Mouse (Mus musculus) ZHBTc4 (cell line): ENCODE data around the gene Fsd1l.
A peak's percentile ranks its signal among the peaks of the same experiment; 100 is the strongest.

Experiments used
- DNase-seq: peaks from one replicate; pipeline ENCODE4 v3.0.0-alpha.2; 2011; ENCODE audit warnings: low read depth, low spot score

The Fsd1l gene

DNA sequence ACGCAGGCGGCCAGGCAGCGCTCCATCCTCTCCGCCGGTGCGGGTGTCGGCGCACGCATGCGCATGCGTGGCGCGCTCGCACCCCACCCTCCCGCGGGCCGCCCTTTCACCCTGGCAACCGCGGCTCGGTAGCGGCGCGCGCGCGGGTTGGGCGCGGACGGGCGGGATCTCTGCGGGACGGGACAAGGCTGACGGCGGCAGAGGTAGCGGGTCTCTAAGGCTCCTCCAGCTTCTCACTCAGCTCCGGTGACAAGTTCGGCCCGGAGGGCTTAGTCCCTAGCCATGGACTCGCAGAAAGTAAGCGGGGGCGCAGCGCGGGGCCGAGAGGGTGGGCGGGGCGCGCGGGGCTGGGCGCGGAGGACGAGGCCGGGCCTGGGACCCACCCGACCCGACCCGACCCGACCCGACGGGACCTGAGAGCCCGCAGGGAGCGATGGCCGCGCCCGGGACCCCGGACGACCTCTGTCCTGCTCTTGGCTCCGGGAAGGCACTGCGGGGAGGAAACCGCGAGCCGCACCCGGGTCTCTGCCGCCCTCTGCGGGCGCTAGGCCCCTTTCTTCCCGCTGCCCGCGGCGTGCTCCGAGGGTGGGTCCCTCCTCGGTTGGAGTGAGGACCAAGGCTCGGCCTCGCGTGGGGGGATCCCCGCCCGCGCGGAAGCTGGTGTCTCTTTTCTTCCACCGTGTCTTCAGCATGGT lies at the start of gene Fsd1l:
Fsd1l (plus strand) TSS at position 156 of the 695 bp plus-strand sequence.
- DNase-seq = peak; percentile 91

DNA sequence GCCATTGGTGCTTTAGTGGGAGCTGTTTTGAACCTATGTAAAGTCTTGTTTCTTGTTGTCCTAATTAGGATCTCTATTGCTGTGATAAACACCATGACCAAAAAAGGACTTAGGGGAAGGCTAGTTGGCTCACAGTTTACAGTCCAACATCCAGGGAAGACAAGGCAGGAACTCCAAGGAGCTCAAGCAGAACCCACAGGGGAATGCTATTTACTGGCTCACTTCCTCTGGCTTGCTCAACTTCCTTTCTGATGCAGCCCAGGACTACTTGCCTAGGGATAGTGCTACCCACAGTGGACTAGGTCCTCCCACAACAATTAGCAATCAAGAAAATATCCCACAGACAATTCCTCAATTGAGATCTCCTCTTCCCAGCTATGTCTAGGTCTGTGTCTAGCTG lies 43.6 kb upstream of the Fsd1l start:
- no peak for DNase-seq

DNA sequence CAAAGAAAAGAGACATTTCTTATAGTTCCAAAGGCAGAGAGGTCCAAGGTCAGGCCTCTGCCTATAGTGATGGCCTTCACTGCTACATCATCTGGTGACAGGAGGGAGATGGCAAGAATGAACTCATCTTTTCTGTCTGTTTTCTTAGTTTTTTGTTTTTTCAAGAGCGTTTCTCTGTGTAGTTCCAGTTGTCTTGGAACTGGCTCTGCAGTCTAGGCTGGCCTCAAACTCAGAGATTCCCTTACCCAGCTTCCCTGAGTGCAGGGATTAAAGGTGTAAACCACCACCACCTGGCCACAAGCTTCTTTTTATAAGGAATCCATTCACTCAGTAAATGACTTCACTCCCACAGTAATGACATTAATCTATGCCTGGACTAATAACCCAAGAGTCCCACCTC lies 42.3 kb upstream of the Fsd1l start:
- DNase-seq = no peak

DNA sequence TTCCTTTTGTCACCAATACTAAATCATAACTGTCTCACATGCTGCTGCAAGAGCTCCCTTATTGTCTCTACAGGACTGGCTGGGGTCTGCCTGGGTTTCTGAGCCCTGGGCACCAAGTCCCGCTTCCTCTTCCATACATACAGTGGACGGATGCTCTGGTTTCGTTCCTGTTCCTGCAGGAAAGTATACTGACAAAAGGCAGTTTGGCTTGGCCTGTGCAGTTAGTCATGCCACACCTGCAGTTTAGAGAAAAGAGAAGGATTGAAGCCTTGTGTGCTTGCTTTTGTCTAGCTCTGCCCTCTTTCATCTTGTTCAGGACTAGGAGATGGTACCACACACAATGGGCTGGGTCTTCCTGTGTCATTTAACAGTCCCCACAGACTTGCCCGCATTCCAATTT lies 41.8 kb upstream of the Fsd1l start:
- no peak for DNase-seq

DNA sequence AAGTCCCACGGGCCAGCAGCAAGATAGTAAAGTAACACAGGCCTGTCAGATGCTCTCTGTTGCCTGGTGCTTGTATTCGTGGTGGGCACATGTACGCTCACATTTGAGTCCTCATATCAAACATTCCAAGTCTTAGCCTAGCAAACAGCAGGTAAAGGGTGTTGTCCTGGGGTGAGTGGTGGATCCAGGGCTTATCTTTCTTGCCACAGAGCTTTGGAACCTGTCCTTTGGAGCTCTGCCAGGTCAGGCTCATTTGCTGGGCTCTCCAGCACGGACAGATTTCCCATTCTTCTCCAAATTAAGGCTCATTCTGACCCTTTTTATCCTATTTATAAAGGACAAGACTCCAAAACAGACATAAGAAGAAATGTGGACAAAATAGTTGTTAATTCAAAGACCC lies 41.1 kb upstream of the Fsd1l start:
- DNase-seq = no peak

DNA sequence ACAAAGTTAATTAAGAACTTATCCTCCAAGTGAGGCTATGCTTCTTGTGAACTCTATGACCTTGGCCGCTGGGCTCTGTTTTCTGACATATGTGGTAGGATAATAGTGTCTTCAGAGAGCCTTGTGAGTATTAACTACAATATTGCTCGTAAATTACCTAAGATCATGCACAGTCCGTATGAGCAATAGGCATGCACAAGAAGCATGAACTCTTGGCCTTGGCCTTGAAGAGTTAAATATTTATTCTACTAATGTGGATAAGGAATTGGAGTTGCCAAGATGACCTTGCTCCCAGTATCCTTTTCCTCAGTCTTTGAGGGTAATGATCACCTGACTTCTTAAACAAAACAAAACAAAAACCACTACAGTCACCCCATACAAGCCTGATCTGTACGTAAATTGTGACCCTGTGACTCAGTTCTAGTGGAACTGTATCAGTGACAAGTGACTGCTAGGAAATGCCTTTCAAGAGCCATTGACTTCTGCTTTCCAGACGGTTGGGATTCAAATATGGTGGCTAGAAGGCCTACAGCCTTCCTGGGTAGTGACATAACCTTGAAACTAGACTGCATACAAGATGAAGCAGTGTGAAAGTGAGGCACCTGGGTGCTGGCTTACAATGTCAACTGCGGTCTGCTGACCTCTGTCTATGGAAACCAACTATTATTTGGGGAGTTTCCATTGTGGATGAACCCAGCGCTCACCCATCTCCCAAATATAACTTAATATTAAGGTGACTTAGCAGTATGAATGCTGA lies 40.4 kb upstream of the Fsd1l start:
- no peak for DNase-seq

DNA sequence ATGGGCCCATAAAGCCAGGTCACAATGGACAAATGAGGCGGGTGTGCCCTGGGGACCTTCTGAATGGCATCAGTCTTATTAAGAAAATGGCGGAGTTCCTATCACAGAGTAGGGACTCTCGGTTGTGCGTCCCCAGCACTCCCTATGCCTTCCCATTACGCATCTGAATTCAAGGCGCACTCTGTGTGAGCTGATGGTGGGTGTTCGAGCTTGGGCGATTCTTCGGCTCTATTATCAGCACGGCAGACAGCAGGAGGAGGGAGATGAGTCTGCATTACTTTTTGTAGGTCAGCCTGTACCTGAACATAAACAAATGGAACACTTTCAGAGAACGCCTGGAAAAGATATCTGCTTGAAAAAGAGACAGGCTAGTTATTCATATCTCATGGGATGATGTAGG lies 39.7 kb upstream of the Fsd1l start:
- DNase-seq = no peak

DNA sequence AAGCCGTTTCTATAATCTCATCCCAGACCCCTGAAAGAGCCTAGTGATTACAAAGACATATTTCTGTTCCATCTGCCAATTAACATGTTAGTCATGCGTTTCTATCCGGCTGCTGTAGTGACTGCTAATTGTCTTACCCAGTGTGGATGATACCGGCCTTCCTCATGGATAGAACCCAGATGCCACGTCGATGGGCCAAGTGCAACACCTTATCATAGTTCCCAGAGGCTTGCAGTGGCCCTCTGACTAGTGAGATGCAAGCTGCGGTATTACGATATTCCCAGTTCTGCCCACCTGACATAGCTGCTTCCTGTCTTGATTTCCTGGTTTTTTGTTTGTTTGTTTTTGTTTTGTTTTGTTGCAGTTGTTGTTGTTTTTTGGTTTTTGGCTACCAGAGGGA lies 39.3 kb upstream of the Fsd1l start:
- DNase-seq = no peak

DNA sequence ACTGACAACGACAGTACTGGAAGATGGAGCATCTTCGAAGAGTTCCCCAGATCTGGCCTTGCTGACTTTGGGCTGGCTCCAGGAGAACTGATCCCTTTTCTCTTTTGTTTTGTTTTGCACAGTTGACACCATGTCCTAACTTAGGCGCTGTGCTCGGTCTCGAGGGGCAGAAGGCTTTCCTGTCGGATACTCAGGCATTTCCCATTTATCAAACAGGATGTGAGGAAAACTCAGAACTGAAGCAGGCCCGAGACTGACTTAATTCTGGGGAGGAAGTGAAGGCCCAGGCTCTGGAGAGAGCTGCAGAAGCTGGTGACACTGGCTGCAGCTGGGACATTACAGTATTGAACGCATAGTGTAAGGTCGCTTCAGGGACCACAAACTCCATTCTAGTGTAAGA lies 38.9 kb upstream of the Fsd1l start:
- no peak for DNase-seq

DNA sequence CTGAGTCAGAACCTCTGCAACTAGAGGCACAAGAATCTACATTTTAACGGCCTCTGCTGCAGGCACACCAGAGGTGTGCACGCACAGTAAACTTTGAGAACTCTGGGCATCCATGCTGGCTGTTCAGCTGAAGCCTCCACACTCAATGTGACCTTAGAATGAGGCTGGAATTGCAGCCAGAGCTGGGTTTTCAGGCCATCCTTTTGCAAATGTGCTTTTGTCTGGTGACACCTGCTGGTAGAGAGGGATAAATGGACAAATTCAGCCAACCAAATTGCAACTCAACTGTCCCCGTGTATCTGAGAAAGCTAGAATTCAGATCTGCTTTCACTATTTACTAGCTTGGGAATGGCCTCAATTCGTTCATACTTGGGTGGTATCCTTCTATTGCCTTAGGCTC lies 37.1 kb upstream of the Fsd1l start:
- peak; percentile 78 for DNase-seq

DNA sequence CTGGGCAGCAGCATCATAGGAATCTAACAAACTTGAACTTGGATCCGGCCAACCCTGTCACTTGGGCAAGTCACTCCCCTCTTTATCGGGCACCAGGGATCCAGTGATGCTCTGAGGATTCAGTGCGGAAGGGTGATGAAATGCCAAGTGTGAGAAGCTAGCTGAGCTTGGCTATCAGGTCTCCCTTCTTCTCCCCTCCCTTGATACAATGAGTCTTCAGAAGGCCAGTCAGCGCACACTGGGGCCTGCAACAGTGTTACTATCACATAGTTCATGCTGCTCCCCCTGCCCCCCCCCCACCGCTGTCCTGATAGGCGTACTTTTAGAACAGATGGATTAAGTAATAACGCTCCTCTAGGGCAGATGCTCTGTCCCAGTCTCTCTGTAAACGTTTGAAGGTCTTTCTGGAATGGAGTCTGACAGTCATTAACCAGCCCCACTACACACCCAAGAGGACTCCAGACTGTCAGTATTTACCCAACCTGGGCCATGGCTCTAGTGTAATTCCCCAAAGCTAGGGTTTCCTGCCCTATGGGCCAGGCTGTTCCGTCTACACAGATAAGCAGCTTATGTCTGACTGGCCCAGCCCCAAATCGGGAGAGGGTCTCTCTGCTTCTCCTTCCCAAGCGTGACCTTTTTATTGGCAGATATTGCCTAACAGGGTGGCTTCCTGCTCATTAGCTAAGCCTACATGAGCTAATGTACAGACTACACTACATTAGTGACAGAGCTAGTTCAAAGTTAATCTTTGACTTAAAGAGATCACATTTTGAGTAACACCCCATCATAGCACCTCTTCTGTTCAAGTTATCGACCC lies 35.8 kb upstream of the Fsd1l start:
- DNase-seq = no peak

DNA sequence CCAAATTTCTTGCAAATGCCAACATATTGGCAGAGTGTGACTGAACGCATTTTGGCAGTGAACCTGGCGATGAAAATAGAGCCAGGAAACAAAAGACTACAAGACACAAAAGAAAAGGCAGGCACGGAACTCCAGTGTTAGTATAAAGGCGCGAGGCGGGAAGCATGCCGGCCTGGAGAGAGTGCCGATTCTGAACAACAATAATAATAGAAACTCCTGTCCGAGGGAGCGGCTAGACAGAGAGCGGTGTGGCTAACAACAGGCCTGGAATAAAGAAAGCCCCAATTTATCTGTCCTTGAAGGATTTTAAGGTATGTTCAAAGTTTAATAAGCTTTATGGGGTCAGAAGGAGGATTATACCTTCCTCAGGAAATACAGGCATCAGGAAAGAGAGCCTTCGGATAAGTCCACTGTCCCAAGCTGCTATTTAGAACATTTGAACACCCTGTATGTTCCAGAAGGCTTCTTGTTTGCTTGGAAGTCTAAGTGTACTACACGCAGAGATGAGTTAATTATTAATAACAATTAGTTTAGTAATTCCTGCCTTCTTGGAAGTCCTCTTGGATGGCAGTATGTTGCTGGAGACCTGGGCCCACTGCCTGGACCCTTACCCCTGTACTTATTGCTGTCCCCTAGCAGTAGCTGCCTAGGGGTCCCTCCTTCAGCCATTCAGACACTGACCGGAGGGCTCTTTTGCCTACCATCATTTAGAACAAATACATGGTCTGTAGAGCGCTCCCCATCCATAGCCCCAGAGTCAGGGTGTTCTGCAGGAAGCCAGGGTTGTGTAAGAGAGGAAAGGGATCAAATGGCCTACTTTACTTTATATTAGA lies 35.0 kb upstream of the Fsd1l start:
- no peak for DNase-seq

DNA sequence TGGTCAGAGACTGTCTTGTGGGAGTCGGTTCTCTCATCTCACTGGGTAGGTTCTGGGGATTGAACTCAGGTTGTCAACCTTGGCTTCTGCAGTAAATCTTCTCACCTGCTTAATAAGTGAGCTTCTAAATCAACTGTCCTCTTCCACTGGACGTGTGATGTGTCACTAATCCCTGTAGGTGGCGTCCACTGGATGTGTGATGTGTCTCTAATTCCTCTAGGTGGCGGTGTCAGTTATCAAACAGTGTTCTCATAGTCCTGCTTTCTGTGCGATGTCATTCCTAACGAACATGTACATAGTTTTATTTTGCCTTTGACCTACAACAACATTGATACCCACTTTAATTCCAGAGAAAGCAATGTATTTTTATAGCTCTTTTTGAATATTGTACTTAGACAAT lies 30.8 kb upstream of the Fsd1l start:
- DNase-seq = peak; percentile 88

DNA sequence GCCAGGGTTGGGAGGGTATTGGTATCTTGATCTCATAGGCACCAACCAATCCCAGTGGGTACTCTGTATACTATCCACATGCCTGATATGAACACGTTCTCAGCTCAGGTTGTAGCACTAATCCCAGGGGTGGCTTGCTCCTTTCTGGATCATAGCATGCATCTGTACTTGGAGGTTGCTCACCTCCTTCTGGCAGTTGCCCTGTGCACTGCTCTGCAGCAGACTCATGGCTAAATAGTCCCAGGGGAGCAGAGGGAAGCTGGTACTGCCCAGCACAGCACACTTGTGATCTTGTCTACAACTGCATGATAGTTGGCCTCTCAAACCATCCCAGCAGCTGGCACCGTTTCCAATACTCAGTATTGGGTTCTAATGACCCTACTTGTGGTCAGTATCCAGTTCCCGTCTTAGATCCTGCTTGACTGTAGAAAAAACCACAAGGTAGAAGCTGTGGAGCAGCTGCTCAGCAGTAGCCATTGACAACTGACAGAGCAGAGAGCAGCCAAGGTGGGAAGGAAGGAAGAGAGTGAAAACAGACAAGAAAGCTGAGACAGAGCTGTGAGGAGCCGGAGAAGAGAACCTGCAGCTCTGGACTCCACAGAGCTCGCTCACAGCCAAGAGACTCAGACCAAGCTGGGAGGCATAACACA lies 16.6 kb upstream of the Fsd1l start:
- DNase-seq = no peak

DNA sequence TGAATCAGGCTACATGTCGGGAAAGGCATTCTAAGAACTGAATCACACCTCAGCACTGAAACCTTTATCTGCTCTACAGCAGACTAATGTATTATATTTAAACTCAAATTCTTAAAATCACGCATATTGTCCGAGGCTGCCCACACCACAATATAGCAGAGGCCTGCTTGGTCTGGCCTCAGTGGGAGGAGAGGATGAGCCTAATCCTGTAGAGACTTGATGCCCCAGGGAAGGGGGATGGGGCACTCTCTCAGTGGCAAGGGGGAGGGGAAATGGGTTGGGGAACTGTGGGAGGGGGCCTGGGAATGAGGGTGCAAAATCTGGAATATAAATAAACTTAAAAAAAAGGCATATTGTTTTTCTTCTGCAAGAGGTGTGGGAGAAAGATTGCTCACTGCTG lies 13.3 kb upstream of the Fsd1l start:
- DNase-seq = no peak

DNA sequence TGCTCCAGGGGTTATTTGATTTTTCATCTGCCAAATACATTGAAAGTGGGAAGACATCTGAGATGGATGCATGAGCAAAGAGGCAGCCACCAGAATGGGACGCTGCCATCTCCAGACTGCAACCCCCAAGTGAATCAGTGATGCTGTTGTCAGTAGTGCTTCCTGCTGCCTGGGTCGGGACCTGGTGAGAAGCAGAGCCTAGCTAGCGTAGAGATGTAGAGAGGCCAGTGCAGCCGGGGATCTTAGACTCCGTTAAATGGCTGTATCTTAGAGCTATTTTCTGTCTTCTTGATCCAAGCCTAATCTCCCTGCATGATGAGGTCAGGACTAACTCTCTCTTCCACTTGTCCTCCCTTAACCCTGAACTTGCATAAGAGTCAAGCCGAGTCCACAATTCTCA lies 11.2 kb upstream of the Fsd1l start:
- DNase-seq = no peak

DNA sequence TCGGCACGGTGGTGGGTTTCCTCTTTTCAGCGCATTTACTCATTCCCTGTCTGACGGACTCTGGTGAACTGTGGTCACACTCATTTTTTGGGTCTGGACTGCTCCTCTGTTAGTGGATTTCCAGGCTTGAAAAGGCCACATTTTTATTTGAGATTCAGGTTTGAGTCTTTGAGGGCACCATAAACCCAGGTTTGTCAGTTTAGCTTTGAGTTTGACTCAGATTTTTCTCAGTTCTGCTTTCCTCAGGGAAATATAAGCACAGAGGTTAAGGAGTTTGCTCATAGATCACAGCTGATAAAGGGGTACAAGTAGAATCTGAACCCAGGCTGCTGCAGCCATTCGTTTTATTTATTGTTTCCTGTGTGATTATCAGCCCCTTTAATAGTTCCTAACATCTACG lies 10.2 kb upstream of the Fsd1l start:
- DNase-seq = no peak

DNA sequence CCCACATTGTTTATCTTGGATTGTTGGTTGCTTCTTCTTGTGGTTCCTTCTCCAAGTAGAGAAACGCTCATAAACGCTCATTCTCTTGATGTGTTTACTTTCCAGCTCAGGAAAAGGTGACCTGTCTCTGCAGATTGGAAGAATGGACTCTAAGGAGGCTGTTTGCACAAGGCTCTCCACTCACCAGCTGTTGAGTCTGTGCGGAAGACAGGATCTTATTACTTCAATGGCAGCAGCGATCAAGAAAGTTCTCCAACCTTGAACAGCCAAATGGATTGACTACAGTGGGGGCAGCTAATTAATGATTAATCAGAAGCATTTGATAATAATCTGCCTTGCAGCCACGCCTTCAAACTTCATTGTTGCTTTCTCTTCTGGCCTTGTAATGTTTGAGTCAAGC lies 9.8 kb upstream of the Fsd1l start:
- DNase-seq = no peak

DNA sequence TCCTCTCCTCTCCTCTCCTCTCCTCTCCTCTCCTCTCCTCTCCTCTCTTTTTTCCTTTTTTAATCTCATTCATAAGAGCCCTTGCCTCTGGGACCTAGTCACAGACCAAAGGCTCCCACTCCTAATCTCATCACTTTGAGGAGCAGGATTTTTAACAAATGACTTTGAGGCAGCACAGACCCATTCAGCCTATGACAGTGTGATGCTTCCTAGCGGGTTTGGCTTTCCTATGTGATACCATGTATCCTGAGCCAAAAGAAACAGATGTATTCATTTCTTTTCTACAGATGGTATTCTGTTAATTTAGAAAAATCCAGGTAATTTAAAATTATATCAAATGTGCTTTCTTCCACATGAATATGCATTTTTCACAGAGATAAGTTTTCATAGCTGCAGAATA lies 7.6 kb upstream of the Fsd1l start:
- DNase-seq = no peak

DNA sequence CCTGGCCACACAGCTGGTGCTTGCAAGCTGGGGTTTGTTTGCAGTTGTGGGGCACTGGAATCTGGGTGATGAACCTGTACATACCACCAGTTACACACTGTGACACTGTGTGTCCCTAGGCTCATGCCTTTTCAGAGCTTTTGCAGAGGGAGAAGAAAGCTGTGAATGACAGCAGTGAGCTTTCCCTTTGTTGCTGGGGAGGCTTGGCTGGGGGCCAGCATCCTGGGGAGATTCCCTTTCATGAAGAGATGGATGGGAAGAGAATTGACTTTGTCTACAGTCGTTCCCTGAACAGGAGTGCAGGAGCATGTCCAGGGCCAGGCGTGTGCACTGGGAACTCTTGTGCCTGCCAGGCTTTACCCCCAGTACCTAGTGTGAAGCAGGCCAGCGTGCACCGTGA lies 6.5 kb upstream of the Fsd1l start:
- DNase-seq = peak; percentile 26

DNA sequence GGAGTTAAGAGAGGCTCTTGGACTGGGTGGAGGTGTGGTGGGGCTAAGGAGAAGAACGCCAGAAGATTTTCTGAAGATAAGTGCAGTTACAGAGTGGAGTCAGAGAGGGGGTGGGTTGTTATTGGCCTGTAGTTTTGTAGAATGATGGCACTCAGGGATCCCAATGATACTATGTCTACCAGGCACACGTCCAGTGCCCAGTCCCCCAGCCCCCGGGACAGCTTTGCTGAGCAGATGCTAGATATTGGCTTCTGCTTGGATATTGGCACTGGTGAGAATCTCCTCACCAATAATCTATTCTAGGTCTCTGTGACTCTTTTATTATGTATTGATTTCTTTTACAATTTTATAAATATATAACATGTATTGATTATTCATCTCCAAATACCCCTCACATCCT lies 6.0 kb upstream of the Fsd1l start:
- DNase-seq = no peak
